Mouse (Mus musculus) olfactory bulb, adult 2 months (tissue): ENCODE measurements around the gene Rasl11b.

Experiments
- CTCF ChIP-seq: fragments of 200-500 bp; IDR thresholded peaks from 2 replicates; pipeline ENCODE4 v1.5.1; 2012; ENCODE audit warnings: low read depth, mild to moderate bottlenecking, low read length, moderate library complexity; ENCODE audit not compliant: insufficient read depth
- POLR2A ChIP-seq: fragments of 200-500 bp; IDR thresholded peaks from 2 replicates; pipeline ENCODE4 v1.6.1; 2012; ENCODE audit warnings: mild to moderate bottlenecking, low read depth, low read length, moderate library complexity; ENCODE audit not compliant: insufficient read depth

- TF ChIP-seq CTCF, result no peak
- TF ChIP-seq POLR2A, result no peak
These were observed 1.2 kb downstream of the Rasl11b start for GRCm38 (mm10) chr5:74196307-74196618.
